Mouse (Mus musculus): ENCODE data around the gene Rps11.

- 0 out of 2 replicates have a peak, but pooled peaks have one; percentile 37 for TF ChIP-seq CTCF (conservative IDR thresholded peaks at IDR 0.05; ENCODE audit: insufficient read depth, insufficient read length, low read depth, low read length)
- no peak for TF ChIP-seq POLR2A (IDR thresholded peaks at IDR 0.05; ENCODE audit: low read depth, low read length)
Measured at GRCm38 (mm10) chr7:45098541-45099240, 25.5 kb downstream of the Rps11 start.

Measured in kidney, adult 2 months (tissue).